Mouse (Mus musculus) liver, embryonic 15.5 days (tissue): ENCODE data around the gene Olfr654. TPM values are rescaled to one million over a fixed set of nuclear protein-coding genes. Genes with fewer than 3 reads are reported as not detected.

Experiments
- ATAC-seq: fragments of 200-750 bp; cut with Nextera tagmentation; 2 replicates; pipeline ENCODE4 v1.8.0; 2017; ENCODE audit warnings: moderate number of reproducible peaks, mild to moderate bottlenecking, moderate library complexity; ENCODE audit not compliant: insufficient read depth
- H3K27ac ChIP-seq: fragments of 300-500 bp; sonication (generic); replicated peaks from 2 replicates; pipeline ENCODE4 v1.5.1; 2015; ENCODE audit warnings: mild to moderate bottlenecking, inconsistent platforms
- H3K27me3 ChIP-seq: fragments of 300-500 bp; sonication (generic); 2 replicates; pipeline ENCODE4 v1.6.1; 2015; ENCODE audit warnings: mild to moderate bottlenecking, inconsistent platforms
- H3K36me3 ChIP-seq: fragments of 300-500 bp; sonication (generic); replicated peaks from 2 replicates; pipeline ENCODE4 v1.6.1; 2015; ENCODE audit warnings: moderate library complexity, mild to moderate bottlenecking, inconsistent platforms
- H3K4me1 ChIP-seq: fragments of 300-500 bp; sonication (generic); replicated peaks from 2 replicates; pipeline ENCODE4 v1.6.1; 2015; ENCODE audit warnings: inconsistent platforms
- H3K4me2 ChIP-seq: fragments of 300-500 bp; sonication (generic); 2 replicates; pipeline ENCODE4 v1.6.1; 2015; ENCODE audit warnings: moderate library complexity, mild to moderate bottlenecking, inconsistent platforms
- H3K4me3 ChIP-seq: fragments of 300-500 bp; sonication (generic); replicated peaks from 2 replicates; pipeline ENCODE4 v1.5.1; 2015; ENCODE audit warnings: mild to moderate bottlenecking, inconsistent platforms
- H3K9ac ChIP-seq: fragments of 300-500 bp; sonication (generic); 2 replicates; pipeline ENCODE4 v1.6.1; 2015; ENCODE audit warnings: moderate library complexity, mild to moderate bottlenecking, inconsistent platforms
- H3K9me3 ChIP-seq: fragments of 300-500 bp; sonication (generic); replicated peaks from 2 replicates; pipeline ENCODE4 v1.6.1; 2016; ENCODE audit warnings: inconsistent platforms
- WGBS: fragments of 180-500 bp; shearing (Covaris S2); methylation state at CpG from one replicate; pipeline ENCODE4 v1.1.7; 2015; ENCODE audit warnings: mixed read lengths; ENCODE audit not compliant: insufficient replicate concordance; 5-methylcytosine and 5-hydroxymethylcytosine counted together
- polyA plus RNA-seq: library from polyadenylated mRNA; unstranded; fragments of >200 nt; fragmentation: Nextera tagmentation; extraction: Ambion mirVana; gene quantifications from 2 replicates; pipeline ENCODE4 v1.2.1, GENCODE M21; 2015

Olfr654 gene
- not detected in 2 replicates for polyA plus RNA-seq

DNA sequence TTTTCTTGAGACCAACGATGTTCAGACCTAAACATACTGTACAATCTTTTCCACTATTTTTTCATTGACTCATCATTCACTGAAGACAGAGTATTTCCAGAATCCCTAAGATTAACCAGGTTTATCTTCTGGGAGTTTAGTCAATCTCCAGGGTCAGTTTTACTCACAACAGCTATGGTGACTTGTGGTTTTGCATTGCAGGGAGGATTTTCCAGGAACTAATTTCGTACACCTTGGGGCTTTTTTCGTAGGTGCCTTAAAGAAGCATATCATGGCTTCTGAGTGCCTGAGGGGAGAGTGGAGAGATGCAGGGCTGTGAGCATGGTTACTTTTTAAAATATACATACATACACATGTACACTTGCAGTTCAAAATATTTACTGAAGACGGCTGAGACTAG, at the start of gene Olfr654:
TSS of gene Olfr654 (plus strand) at position 301 of the 400 bp plus-strand sequence.
- Histone ChIP-seq H3K9ac (no peak within 1 kb of the TSS), H3K4me2 (no peak within 1 kb of the TSS), H3K9me3 (no peaks in the 10 kb centered on the region), H3K27ac (no peak within 1 kb of the TSS), H3K36me3 (no peaks in the 10 kb centered on the region), H3K27me3 (no peaks in the 10 kb centered on the region), H3K4me1 (no peaks in the 10 kb centered on the region), H3K4me3 (no peak within 1 kb of the TSS)
- no peak for ATAC-seq
- 54% methylated on average over 4 of the region's 4 CpGs for WGBS

- H3K9ac ChIP-seq, result no peak within 1 kb of the TSS
- 53% methylated on average over 5 of the region's 5 CpGs for WGBS
- no peaks in the 10 kb centered on the region for H3K9me3 ChIP-seq
- no peaks in the 10 kb centered on the region for H3K4me1 ChIP-seq
- H3K27ac ChIP-seq, result no peak within 1 kb of the TSS
- no peak within 1 kb of the TSS for H3K4me2 ChIP-seq
- no peak for ATAC-seq
- no peaks in the 10 kb centered on the region for H3K27me3 ChIP-seq
- H3K36me3 ChIP-seq, result no peaks in the 10 kb centered on the region
- H3K4me3 ChIP-seq, result no peak within 1 kb of the TSS
Measured at GRCm38 (mm10) chr7:104549833-104550232, 37.0 kb upstream of the Olfr654 start, which contains the start of gene Olfr651. Gene Olfr651 (plus strand): TSS chr7:104550133.

GRCm38 (mm10) chr7:104552700-104553099, 34.1 kb upstream of the Olfr654 start:
- H3K9ac ChIP-seq, result no peak overlapping the region
- H3K4me1 ChIP-seq, result no peaks in the 10 kb centered on the region
- no peak for ATAC-seq
- H3K27me3 ChIP-seq, result no peaks in the 10 kb centered on the region
- H3K4me2 ChIP-seq, result no peak overlapping the region
- WGBS, result 40% methylated on average over 1 of the region's 1 CpGs
- H3K9me3 ChIP-seq, result no peaks in the 10 kb centered on the region
- no peak overlapping the region for H3K27ac ChIP-seq
- no peak overlapping the region for H3K4me3 ChIP-seq
- no peaks in the 10 kb centered on the region for H3K36me3 ChIP-seq

DNA sequence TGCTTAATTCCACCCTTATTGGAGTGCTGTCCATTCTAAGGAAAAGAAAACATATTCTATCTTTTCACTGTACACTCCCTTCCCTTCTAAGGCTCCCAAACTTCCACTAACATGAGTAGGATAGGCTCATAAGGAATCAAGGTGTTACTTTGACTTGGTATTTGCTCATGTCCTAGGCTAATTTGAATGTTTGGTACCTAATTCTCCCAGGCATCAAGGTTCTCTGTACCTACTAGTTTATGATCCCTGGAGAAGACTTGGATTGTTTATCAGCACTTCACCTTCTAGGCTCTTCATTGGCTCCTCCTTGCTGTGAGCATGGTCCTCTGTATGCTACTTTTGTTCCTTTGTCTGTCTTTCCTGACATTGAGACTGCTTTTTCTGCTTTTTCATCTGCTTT, 26.2 kb upstream of the Olfr654 start, which contains the start of gene Olfr652:
TSS of gene Olfr652 (plus strand) at position 301 of the 400 bp plus-strand sequence.
- Histone ChIP-seq H3K4me1 (no peaks in the 10 kb centered on the region), H3K36me3 (no peaks in the 10 kb centered on the region), H3K4me3 (no peak within 1 kb of the TSS), H3K9me3 (no peaks in the 10 kb centered on the region), H3K4me2 (no peak within 1 kb of the TSS), H3K27me3 (no peaks in the 10 kb centered on the region), H3K27ac (no peak within 1 kb of the TSS), H3K9ac (no peak within 1 kb of the TSS)
- ATAC-seq, result no peak

GRCm38 (mm10) chr7:104577014-104577413, 9.8 kb upstream of the Olfr654 start, which contains the start of gene Olfr653:
Gene Olfr653 (plus strand): TSS chr7:104577314.
- no peak within 1 kb of the TSS for H3K4me3 ChIP-seq
- H3K27ac ChIP-seq, result no peak within 1 kb of the TSS
- no peaks in the 10 kb centered on the region for H3K4me1 ChIP-seq
- no peak within 1 kb of the TSS for H3K4me2 ChIP-seq
- no peaks in the 10 kb centered on the region for H3K27me3 ChIP-seq
- 44% methylated on average over 2 of the region's 2 CpGs for WGBS
- ATAC-seq, result no peak
- no peak within 1 kb of the TSS for H3K9ac ChIP-seq
- H3K36me3 ChIP-seq, result no peaks in the 10 kb centered on the region
- H3K9me3 ChIP-seq, result no peaks in the 10 kb centered on the region

DNA sequence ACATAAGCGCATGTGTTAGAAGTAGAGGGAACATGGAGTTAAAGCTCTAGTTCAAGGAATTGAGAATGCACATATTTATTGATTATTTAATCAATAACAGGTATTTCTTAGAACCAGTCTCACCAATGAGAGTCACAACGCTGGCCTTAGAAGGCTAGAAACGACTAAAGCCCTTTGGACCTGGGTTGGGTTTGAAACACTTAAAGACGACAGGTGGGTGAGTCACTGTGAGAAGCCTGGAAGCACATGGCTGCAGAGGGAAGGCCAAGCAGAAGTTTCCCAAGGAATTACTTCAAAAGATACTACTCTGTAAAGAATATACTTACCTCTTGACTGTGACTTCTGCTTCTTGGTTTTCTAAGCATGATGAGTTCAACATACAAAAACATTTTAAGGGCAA, 6.0 kb upstream of the Olfr654 start:
- H3K27ac ChIP-seq, result no peak overlapping the region
- H3K27me3 ChIP-seq, result no peaks in the 10 kb centered on the region
- H3K36me3 ChIP-seq, result no peaks in the 10 kb centered on the region
- no peak overlapping the region for H3K4me3 ChIP-seq
- no peaks in the 10 kb centered on the region for H3K4me1 ChIP-seq
- no peaks in the 10 kb centered on the region for H3K9me3 ChIP-seq
- WGBS, result 55% methylated on average over 4 of the region's 4 CpGs
- no peak overlapping the region for H3K9ac ChIP-seq
- ATAC-seq, result no peak
- no peak overlapping the region for H3K4me2 ChIP-seq

DNA sequence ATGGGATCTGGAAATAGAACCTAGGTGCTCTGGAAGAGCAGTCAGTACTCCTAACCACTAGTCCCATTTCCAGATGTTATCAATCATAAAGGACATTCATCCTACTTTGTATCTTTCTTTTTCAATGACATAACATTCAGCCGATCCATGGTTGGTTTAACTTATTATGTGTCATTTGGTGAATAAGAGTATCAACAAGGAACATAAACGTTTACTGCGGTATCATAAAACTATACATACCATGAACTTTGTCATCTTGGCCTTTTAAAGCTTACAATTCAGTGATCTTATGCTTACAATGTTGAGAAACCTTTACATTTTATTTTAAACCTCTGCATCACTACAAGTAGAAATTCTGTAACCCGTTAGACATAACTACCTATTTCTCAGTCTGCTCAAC, 5.4 kb upstream of the Olfr654 start:
- Histone ChIP-seq H3K36me3 (no peaks in the 10 kb centered on the region), H3K27me3 (no peaks in the 10 kb centered on the region), H3K4me3 (no peak overlapping the region), H3K9me3 (no peaks in the 10 kb centered on the region), H3K9ac (no peak overlapping the region), H3K27ac (no peak overlapping the region), H3K4me2 (no peak overlapping the region), H3K4me1 (no peaks in the 10 kb centered on the region)
- ATAC-seq, result no peak
- 67% methylated on average over 4 of the region's 4 CpGs for WGBS

- 68% methylated on average over 5 of the region's 5 CpGs for WGBS
- Histone ChIP-seq H3K36me3 (no peaks in the 10 kb centered on the region), H3K4me1 (no peaks in the 10 kb centered on the region), H3K4me2 (no peak overlapping the region), H3K27me3 (no peaks in the 10 kb centered on the region), H3K27ac (no peak overlapping the region), H3K9ac (no peak overlapping the region), H3K4me3 (no peak overlapping the region), H3K9me3 (no peaks in the 10 kb centered on the region)
- ATAC-seq, result no peak
Measured at GRCm38 (mm10) chr7:104588274-104588673, 1.4 kb downstream of the Olfr654 start.

DNA sequence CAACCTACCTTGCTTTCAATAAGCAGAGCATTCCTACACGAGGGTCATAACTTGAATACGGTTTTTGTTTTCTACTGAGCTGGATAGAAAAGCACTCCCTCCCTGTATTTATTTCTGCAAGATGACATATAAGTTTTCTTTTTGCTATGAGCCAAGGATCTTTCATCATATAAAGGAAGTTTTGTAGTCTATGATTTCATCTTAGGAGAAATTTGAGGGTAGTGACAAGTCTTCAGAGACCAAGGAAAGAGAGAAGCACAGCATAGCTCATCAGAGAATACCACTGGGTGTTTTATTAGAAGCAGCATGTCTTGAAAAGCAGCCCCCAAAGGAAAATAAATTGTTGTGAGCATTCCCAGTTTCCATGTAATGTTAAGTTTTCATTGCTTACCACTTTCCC, 14.9 kb downstream of the Olfr654 start, which contains the start of gene Olfr655:
TSS of gene Olfr655 (minus strand) at position 101 of the 400 bp plus-strand sequence.
- H3K4me3 ChIP-seq, result no peak within 1 kb of the TSS
- no peak within 1 kb of the TSS for H3K9ac ChIP-seq
- H3K36me3 ChIP-seq, result no peaks in the 10 kb centered on the region
- ATAC-seq, result no peak
- H3K4me1 ChIP-seq, result no peaks in the 10 kb centered on the region
- H3K4me2 ChIP-seq, result no peak within 1 kb of the TSS
- H3K9me3 ChIP-seq, result no peaks in the 10 kb centered on the region
- 64% methylated on average over 2 of the region's 2 CpGs for WGBS
- H3K27ac ChIP-seq, result no peak within 1 kb of the TSS
- no peaks in the 10 kb centered on the region for H3K27me3 ChIP-seq

DNA sequence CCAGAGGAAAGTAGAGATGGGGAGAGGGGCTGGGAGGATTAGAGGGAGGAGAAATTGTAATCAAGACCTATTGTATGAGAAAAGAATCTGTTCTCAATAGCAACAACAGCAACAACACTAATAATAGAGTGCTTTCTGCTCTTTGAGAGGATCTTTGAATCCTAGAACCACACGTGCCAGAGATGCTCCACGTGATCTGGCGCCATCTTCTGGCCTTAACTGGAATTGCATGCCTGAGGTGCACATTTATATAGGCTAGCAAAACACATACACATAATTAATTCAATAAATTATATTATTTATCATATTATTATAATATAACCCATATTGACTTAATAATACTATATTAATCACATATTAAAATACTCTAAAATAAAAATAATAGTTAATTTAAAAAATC, 16.3 kb downstream of the Olfr654 start:
- ATAC-seq, result no peak
- Histone ChIP-seq H3K27me3 (no peaks in the 10 kb centered on the region), H3K9me3 (no peaks in the 10 kb centered on the region), H3K9ac (no peak overlapping the region), H3K36me3 (no peaks in the 10 kb centered on the region), H3K27ac (no peak overlapping the region), H3K4me2 (no peak overlapping the region), H3K4me1 (no peaks in the 10 kb centered on the region), H3K4me3 (no peak overlapping the region)
- 3% methylated on average over 3 of the region's 3 CpGs for whole genome bisulfite sequencing

GRCm38 (mm10) chr7:104604727-104605126, 17.9 kb downstream of the Olfr654 start:
- Histone ChIP-seq H3K4me1 (no peaks in the 10 kb centered on the region), H3K9me3 (no peaks in the 10 kb centered on the region), H3K4me3 (no peak overlapping the region), H3K27me3 (no peaks in the 10 kb centered on the region), H3K36me3 (no peaks in the 10 kb centered on the region), H3K4me2 (no peak overlapping the region), H3K27ac (no peak overlapping the region), H3K9ac (no peak overlapping the region)
- ATAC-seq, result no peak

GRCm38 (mm10) chr7:104613655-104614054, 26.8 kb downstream of the Olfr654 start, which contains the start of gene Olfr656:
Gene Olfr656 (plus strand): TSS chr7:104613955.
- 45% methylated on average over 4 of the region's 4 CpGs for WGBS
- Histone ChIP-seq H3K36me3 (no peaks in the 10 kb centered on the region), H3K9ac (no peak within 1 kb of the TSS), H3K4me2 (no peak within 1 kb of the TSS), H3K9me3 (no peaks in the 10 kb centered on the region), H3K27me3 (no peaks in the 10 kb centered on the region), H3K4me3 (no peak within 1 kb of the TSS), H3K27ac (no peak within 1 kb of the TSS), H3K4me1 (no peaks in the 10 kb centered on the region)
- ATAC-seq, result no peak
